Mouse (Mus musculus) megakaryocyte, embryonic 14.5 days (primary cell): ENCODE measurements around the gene Msrb2.

Experiments
- FLI1 ChIP-seq: IDR thresholded peaks from 2 replicates; pipeline ENCODE4 v1.6.1; 2012; ENCODE audit warnings: low read length, inconsistent platforms, mixed read lengths
- GATA1 ChIP-seq: IDR thresholded peaks from 3 replicates; pipeline ENCODE4 v1.6.1; 2012; ENCODE audit warnings: mixed read lengths, low read length, inconsistent platforms, borderline replicate concordance

- TF ChIP-seq GATA1 (no peak), FLI1 (no peak)
These were observed 20.4 kb downstream of the Msrb2 start for GRCm38 (mm10) chr2:19391649-19392048.
